Mouse (Mus musculus) G1E (cell line): Measurements from ENCODE around the gene B9d1.

Experiments used
- CTCF ChIP-seq: IDR thresholded peaks from 2 replicates; pipeline ENCODE4 v1.5.1; 2012; ENCODE audit warnings: low read depth, low read length, inconsistent platforms, mixed read lengths
- GATA1 ChIP-seq: IDR thresholded peaks from 2 replicates; pipeline ENCODE4 v1.6.1; 2012; ENCODE audit warnings: borderline replicate concordance, low read length, inconsistent platforms, mixed read lengths

GRCm38 (mm10) chr11:61489874-61490273 lies 15.1 kb upstream of the B9d1 start:
- TF ChIP-seq GATA1: no peak
- no peak for TF ChIP-seq CTCF
